Comparison of ENCODE assay signal across 8 mouse cellular contexts in genomic region chr4:115063518-115064239, GRCm38 (mm10). TPM values are rescaled to one million over a fixed set of nuclear protein-coding genes. Genes with fewer than 3 reads are reported as not detected.
DNase-seq lines count a peak whose midpoint lies in the region; ATAC-seq and TF ChIP-seq lines count a peak whose summit lies in the region.

No protein-coding gene starts in this region.

- WGBS in kidney, embryonic 14.5 days: 2% methylated on average over 31 of the region's 31 CpGs
- WGBS in hindbrain, postnatal 0 days: 2% methylated on average over 31 of the region's 31 CpGs
- WGBS in midbrain, postnatal 0 days: 1% methylated on average over 31 of the region's 31 CpGs

- no peak overlapping the region for H3K27ac ChIP-seq in kidney, embryonic 14.5 days (ENCODE audit: low read depth, low read length)
- no peak overlapping the region for H3K27ac ChIP-seq in brown adipose tissue, adult 24 weeks (replicated peaks; ENCODE audit: low read depth, low read length)
- no peak overlapping the region for H3K27ac ChIP-seq in hindbrain, postnatal 0 days
- peak overlapping the region; percentile 19 for H3K27ac ChIP-seq in midbrain, postnatal 0 days (ENCODE audit: low read depth, low read length)

- peak overlapping the region; percentile 54 for H3K9ac ChIP-seq in kidney, embryonic 14.5 days (ENCODE audit: low read depth, low read length)
- H3K9ac ChIP-seq in hindbrain, postnatal 0 days (replicated peaks; ENCODE audit: low read length): peak overlapping the region; percentile 25
- H3K9ac ChIP-seq in midbrain, postnatal 0 days (replicated peaks; ENCODE audit: low read length, poor library complexity, severe bottlenecking): peak overlapping the region; percentile 72

- ATAC-seq in kidney, embryonic 14.5 days (ENCODE audit: low FRiP score, low TSS enrichment): peak; percentile 18; the same call in 1 of the 2 replicates
- peak; percentile 22; the same call in 1 of the 2 replicates for ATAC-seq in hindbrain, postnatal 0 days
- ATAC-seq in midbrain, postnatal 0 days (ENCODE audit: low FRiP score): peak; percentile 4; the same call in 1 of the 2 replicates

- no peak for TF ChIP-seq CTCF in hindbrain, postnatal 0 days (IDR thresholded peaks at IDR 0.05; ENCODE audit: low read depth)
- TF ChIP-seq CTCF in midbrain, postnatal 0 days (IDR thresholded peaks at IDR 0.05): no peak

- peaks cover 78% of the 10 kb centered on the region for H3K27me3 ChIP-seq in kidney, embryonic 14.5 days (ENCODE audit: control insufficient read depth, insufficient read depth, low read length)
- peaks cover 54% of the 10 kb centered on the region for H3K27me3 ChIP-seq in hindbrain, postnatal 0 days (ENCODE audit: insufficient read depth, low read length)
- peaks cover 40% of the 10 kb centered on the region for H3K27me3 ChIP-seq in midbrain, postnatal 0 days (ENCODE audit: insufficient read depth, low read length)

- no peaks in the 10 kb centered on the region for H3K36me3 ChIP-seq in kidney, embryonic 14.5 days (ENCODE audit: control insufficient read depth, insufficient read depth, low read length)
- H3K36me3 ChIP-seq in hindbrain, postnatal 0 days (ENCODE audit: insufficient read depth, low read length): no peaks in the 10 kb centered on the region
- no peaks in the 10 kb centered on the region; the same call in 1 of the 2 replicates for H3K36me3 ChIP-seq in midbrain, postnatal 0 days (ENCODE audit: insufficient read depth, low read length)

- H3K4me2 ChIP-seq in kidney, embryonic 14.5 days (replicated peaks; ENCODE audit: low read depth, low read length): peak overlapping the region; percentile 95
- peak overlapping the region; percentile 73 for H3K4me2 ChIP-seq in hindbrain, postnatal 0 days (ENCODE audit: low read depth, low read length)
- H3K4me2 ChIP-seq in midbrain, postnatal 0 days (ENCODE audit: low read depth, low read length, poor library complexity, severe bottlenecking): peak overlapping the region; percentile 74

- H3K4me1 ChIP-seq in kidney, embryonic 14.5 days (ENCODE audit: control insufficient read depth, insufficient read depth, low read length): peaks cover 9% of the 10 kb centered on the region; the same call in 1 of the 2 replicates
- H3K4me1 ChIP-seq in brown adipose tissue, adult 24 weeks (ENCODE audit: control insufficient read depth, insufficient read depth, insufficient read length, low read length): no peaks in the 10 kb centered on the region
- H3K4me1 ChIP-seq in hindbrain, postnatal 0 days (ENCODE audit: insufficient read depth, low read length): no peaks in the 10 kb centered on the region
- no peaks in the 10 kb centered on the region for H3K4me1 ChIP-seq in midbrain, postnatal 0 days (ENCODE audit: insufficient read depth, low read length)

- no peak for DNase-seq in kidney, postnatal 25 days
- no peak for DNase-seq in hindbrain, postnatal 0 days (ENCODE audit: low spot score)
- DNase-seq in midbrain, postnatal 0 days (ENCODE audit: low spot score): no peak
- DNase-seq in adrenal gland, adult (ENCODE audit: inconsistent age in 2 of 2, low spot score in 1 of 2): no peak
- no peak for DNase-seq in right cerebral cortex, adult 2 months (ENCODE audit: low spot score in 2 of 2)
- DNase-seq in cerebellum, postnatal 25 days: no peak

- no peaks in the 10 kb centered on the region for H3K9me3 ChIP-seq in kidney, embryonic 14.5 days (ENCODE audit: control insufficient read depth, low read length)
- no peaks in the 10 kb centered on the region for H3K9me3 ChIP-seq in hindbrain, postnatal 0 days (ENCODE audit: low read length)
- no peaks in the 10 kb centered on the region for H3K9me3 ChIP-seq in midbrain, postnatal 0 days (ENCODE audit: low read length)

- peak overlapping the region; percentile 56 for H3K4me3 ChIP-seq in kidney, embryonic 14.5 days (ENCODE audit: low read length)
- H3K4me3 ChIP-seq in brown adipose tissue, adult 24 weeks (ENCODE audit: insufficient read depth, low read depth, low read length): peak overlapping the region; percentile 63
- peak overlapping the region; percentile 47 for H3K4me3 ChIP-seq in hindbrain, postnatal 0 days (ENCODE audit: low read length)
- peak overlapping the region; percentile 58 for H3K4me3 ChIP-seq in midbrain, postnatal 0 days (ENCODE audit: low read depth, low read length)

RNA-seq across cellular contexts. Expression of gene Tal1, which starts 7.5 kb away (rescaled TPM):
- 1.7 and 2.0 TPM in 2 replicates for polyA plus RNA-seq in kidney, embryonic 14.5 days (2014; fragmentation: Nextera tagmentation; extraction: Ambion mirVana)
- 0.71 and 1.1 TPM in 2 replicates for polyA plus RNA-seq in brown adipose tissue, adult 24 weeks (2012; ENCODE audit: insufficient read depth, insufficient read length, missing spikeins)
- 18.1 and 19.4 TPM in 2 replicates for total RNA-seq in hindbrain, postnatal 0 days (2014; rRNA removed)
- polyA plus RNA-seq in hindbrain, postnatal 0 days (2015; fragmentation: Nextera tagmentation; extraction: Ambion mirVana): 1.1 and 1.6 TPM in 2 replicates
- total RNA-seq in midbrain, postnatal 0 days (2014; rRNA removed): 64.8 and 73.5 TPM in 2 replicates
- 6.6 and 6.8 TPM in 2 replicates for polyA plus RNA-seq in midbrain, postnatal 0 days (2015; fragmentation: Nextera tagmentation; extraction: Ambion mirVana)

RNA-seq across cellular contexts. Expression of gene Pdzk1ip1, which starts 24.8 kb away (rescaled TPM):
- polyA plus RNA-seq in kidney, embryonic 14.5 days (2014; fragmentation: Nextera tagmentation; extraction: Ambion mirVana): 87.9 and 90.5 TPM in 2 replicates
- polyA plus RNA-seq in brown adipose tissue, adult 24 weeks (2012; ENCODE audit: insufficient read depth, insufficient read length, missing spikeins): 1.3 TPM in 1 of 2 replicates, not detected in the other
- total RNA-seq in hindbrain, postnatal 0 days (2014; rRNA removed): 0.58 and 5.2 TPM in 2 replicates
- polyA plus RNA-seq in hindbrain, postnatal 0 days (2015; fragmentation: Nextera tagmentation; extraction: Ambion mirVana): 4.2 and 4.9 TPM in 2 replicates
- total RNA-seq in midbrain, postnatal 0 days (2014; rRNA removed): 1.3 and 1.9 TPM in 2 replicates
- polyA plus RNA-seq in midbrain, postnatal 0 days (2015; fragmentation: Nextera tagmentation; extraction: Ambion mirVana): 3.0 and 3.7 TPM in 2 replicates

Comparison
In these comparisons a context has a peak if more than half of its experiments do, and no peak if none do; other contexts are left out.
1. RNA of gene Pdzk1ip1, which starts 24.8 kb away (polyA plus RNA-seq): 87.9 to 90.5 TPM in kidney, embryonic 14.5 days; 4.2 to 4.9 TPM in hindbrain, postnatal 0 days, 3.0 to 3.7 TPM in midbrain, postnatal 0 days and 1.3 TPM in brown adipose tissue, adult 24 weeks; every median in the first group is over 10 times any median in the second.
2. Peak in every context shown above with its lines, with median percentiles within 50 percentile points of each other: ATAC-seq, H3K4me2 ChIP-seq, H3K4me3 ChIP-seq and H3K9ac ChIP-seq.